Mouse (Mus musculus): ENCODE data around the gene Desi1. TPM values are rescaled to one million over a fixed set of nuclear protein-coding genes. Genes with fewer than 3 reads are reported as not detected.

Desi1 gene
- total and polyA plus RNA-seq, 3 experiments = 10.0 to 47.3 (median 10.9) TPM

DNA sequence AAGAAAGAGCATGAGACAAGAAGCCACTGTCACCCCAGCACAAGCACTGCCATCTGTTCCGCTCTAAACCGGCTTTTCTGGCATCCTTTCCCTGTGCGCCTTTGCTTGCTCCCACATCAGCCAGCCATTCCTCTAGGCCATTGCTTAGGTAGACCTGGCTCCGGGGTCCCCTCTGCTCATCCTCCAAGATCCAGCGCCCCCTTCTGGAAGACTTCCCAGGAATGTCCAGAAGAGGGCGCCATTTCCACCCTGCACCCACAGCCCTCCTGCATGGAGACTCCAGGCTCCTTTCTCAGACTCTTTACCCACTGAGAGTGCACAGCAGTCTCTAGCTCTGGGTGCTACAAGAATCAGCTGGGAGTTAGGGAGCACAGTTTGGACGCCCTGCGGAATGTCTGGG, 77.2 kb downstream of the Desi1 start:
- dilution Hi-C loops (cut with MboI; ENCODE audit: extremely low pct_ligation_motif_present, extremely low pct_unique_long_range_greater_than_20kb, low sequenced_read_pairs) (no loop called here), in situ Hi-C loops (cut with MboI; ENCODE audit: low pct_ligation_motif_present, low pct_unique_long_range_greater_than_20kb, low sequenced_read_pairs) (no loop called here)
- peaks cover 18% of the 10 kb centered on the region for H3K79me2 ChIP-seq (replicated peaks; ENCODE audit: control insufficient read depth, extremely low read depth, insufficient read depth, poor library complexity, severe bottlenecking)
- no peak overlapping the region for H3K9ac ChIP-seq (ENCODE audit: insufficient read depth, low read depth)
- H3K36me3 ChIP-seq (replicated peaks in 1 of 2; ENCODE audit: control insufficient read depth in 1 of 2, insufficient read depth in 1 of 2, low read length in 1 of 2) = peaks cover 51 to 72% of the 10 kb centered on the region in 2 experiments
- H3K9me3 ChIP-seq (replicated peaks; ENCODE audit: low read length) = no peaks in the 10 kb centered on the region
- H3K4me2 ChIP-seq (ENCODE audit: insufficient read depth, low read depth, poor library complexity, severe bottlenecking) = no peak overlapping the region
- peak; percentile 57 for DNase-seq (ENCODE audit: extremely low read depth)
- H3K27ac ChIP-seq (ENCODE audit: insufficient read depth, low read depth) = no peak overlapping the region
- H3K27me3 ChIP-seq (replicated peaks) = no peaks in the 10 kb centered on the region
- no peak overlapping the region for H3K4me3 ChIP-seq (replicated peaks in 1 of 3; ENCODE audit: low read depth in 2 of 3, low read length in 2 of 3, poor library complexity in 1 of 3)
- peaks cover 0 to 20% of the 10 kb centered on the region in 2 experiments; a peak in 2 of 4 replicates for H3K4me1 ChIP-seq (ENCODE audit: control insufficient read depth in 1 of 2, insufficient read depth in 2 of 2)
- TF ChIP-seq CTCF (conservative IDR thresholded peaks at IDR 0.05 in 1 of 2, IDR thresholded peaks at IDR 0.05 in 1 of 2; ENCODE audit: low read depth in 2 of 2, low read length in 2 of 2) (peak; percentile 69 to 100), TBP (conservative IDR thresholded peaks at IDR 0.05; ENCODE audit: low read depth, low read length) (no peak), RAD21 (IDR thresholded peaks at IDR 0.05; ENCODE audit: low read depth, low read length) (peak; percentile 52), ZNF384 (IDR thresholded peaks at IDR 0.05; ENCODE audit: low read depth, low read length) (no peak), CHD2 (IDR thresholded peaks at IDR 0.05; ENCODE audit: low read length) (no peak), ELF1 (IDR thresholded peaks at IDR 0.05; ENCODE audit: low read depth, low read length) (no peak), SMC3 (IDR thresholded peaks at IDR 0.05; ENCODE audit: low read depth, low read length) (peak; percentile 83), ETS1 (conservative IDR thresholded peaks at IDR 0.05; ENCODE audit: low read depth, low read length) (no peak)

- Histone ChIP-seq H3K4me1 (ENCODE audit: control insufficient read depth in 1 of 2, insufficient read depth in 2 of 2) (peaks cover 0 to 18% of the 10 kb centered on the region in 2 experiments; a peak in 2 of 4 replicates), H3K9ac (ENCODE audit: insufficient read depth, low read depth) (no peak overlapping the region), H3K9me3 (replicated peaks; ENCODE audit: low read length) (no peaks in the 10 kb centered on the region), H3K27ac (ENCODE audit: insufficient read depth, low read depth) (no peak overlapping the region), H3K79me2 (replicated peaks; ENCODE audit: control insufficient read depth, extremely low read depth, insufficient read depth, poor library complexity, severe bottlenecking) (peaks cover 18% of the 10 kb centered on the region), H3K4me3 (replicated peaks in 1 of 3; ENCODE audit: low read depth in 2 of 3, low read length in 2 of 3, poor library complexity in 1 of 3) (no peak overlapping the region), H3K27me3 (replicated peaks) (no peaks in the 10 kb centered on the region), H3K36me3 (replicated peaks in 1 of 2; ENCODE audit: control insufficient read depth in 1 of 2, insufficient read depth in 1 of 2, low read length in 1 of 2) (peaks cover 61 to 82% of the 10 kb centered on the region in 2 experiments), H3K4me2 (ENCODE audit: insufficient read depth, low read depth, poor library complexity, severe bottlenecking) (no peak overlapping the region)
- TF ChIP-seq TCF12 (IDR thresholded peaks at IDR 0.05; ENCODE audit: low read depth, low read length) = no peak
- DNase-seq (ENCODE audit: extremely low read depth) = no peak
- in situ Hi-C loops (cut with MboI; ENCODE audit: low pct_ligation_motif_present, low pct_unique_long_range_greater_than_20kb, low sequenced_read_pairs) = no loop called here
- dilution Hi-C loops (cut with MboI; ENCODE audit: extremely low pct_ligation_motif_present, extremely low pct_unique_long_range_greater_than_20kb, low sequenced_read_pairs) = no loop called here
Observed at GRCm38 (mm10) chr15:81955414-81955813, 78.2 kb downstream of the Desi1 start.

DNA sequence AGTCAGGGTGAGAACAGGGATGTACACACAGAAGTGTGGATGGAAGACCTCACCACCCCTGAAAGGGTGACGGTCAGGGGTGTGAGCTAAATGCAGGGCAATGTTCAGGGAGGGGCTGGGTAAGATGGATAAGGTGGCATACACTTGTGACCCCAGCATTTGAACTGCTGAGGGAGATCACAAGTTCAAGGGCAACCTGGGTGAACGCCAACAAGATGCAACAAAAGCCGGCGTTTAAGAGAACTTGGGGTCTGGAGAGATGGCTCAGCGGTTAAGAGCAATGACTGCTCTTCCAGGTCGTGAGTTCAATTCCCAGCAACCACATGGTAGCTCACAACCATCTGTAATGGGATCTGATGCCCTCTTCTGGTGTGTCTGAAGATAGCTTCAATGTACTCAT, 78.9 kb downstream of the Desi1 start:
- no peak for TF ChIP-seq ZC3H11A (IDR thresholded peaks at IDR 0.05; ENCODE audit: low read depth, low read length)
- 0 out of 4 replicates have a peak, but pooled peaks of 1 of the 2 experiments have one; percentile 2 for TF ChIP-seq CTCF (conservative IDR thresholded peaks at IDR 0.05 in 1 of 2, IDR thresholded peaks at IDR 0.05 in 1 of 2; ENCODE audit: low read depth in 2 of 2, low read length in 2 of 2)
- peaks cover 0 to 19% of the 10 kb centered on the region in 2 experiments; a peak in 2 of 4 replicates for H3K4me1 ChIP-seq (ENCODE audit: control insufficient read depth in 1 of 2, insufficient read depth in 2 of 2)
- H3K9me3 ChIP-seq (replicated peaks; ENCODE audit: low read length) = no peaks in the 10 kb centered on the region
- no peak overlapping the region for H3K9ac ChIP-seq (ENCODE audit: insufficient read depth, low read depth)
- dilution Hi-C loops (cut with MboI; ENCODE audit: extremely low pct_ligation_motif_present, extremely low pct_unique_long_range_greater_than_20kb, low sequenced_read_pairs) = no loop called here
- H3K27ac ChIP-seq (ENCODE audit: insufficient read depth, low read depth) = no peak overlapping the region
- no peak overlapping the region for H3K4me3 ChIP-seq (replicated peaks in 1 of 3; ENCODE audit: low read depth in 2 of 3, low read length in 2 of 3, poor library complexity in 1 of 3)
- in situ Hi-C loops (cut with MboI; ENCODE audit: low pct_ligation_motif_present, low pct_unique_long_range_greater_than_20kb, low sequenced_read_pairs) = loop anchor here (5.0 kb wide), 1 partner anchor 43 kb away; no protein-coding TSS in a partner anchor
- no peak overlapping the region for H3K4me2 ChIP-seq (ENCODE audit: insufficient read depth, low read depth, poor library complexity, severe bottlenecking)
- peaks cover 18% of the 10 kb centered on the region for H3K79me2 ChIP-seq (replicated peaks; ENCODE audit: control insufficient read depth, extremely low read depth, insufficient read depth, poor library complexity, severe bottlenecking)
- H3K27me3 ChIP-seq (replicated peaks) = no peaks in the 10 kb centered on the region
- DNase-seq (ENCODE audit: extremely low read depth) = no peak
- peaks cover 65 to 89% of the 10 kb centered on the region in 2 experiments for H3K36me3 ChIP-seq (replicated peaks in 1 of 2; ENCODE audit: control insufficient read depth in 1 of 2, insufficient read depth in 1 of 2, low read length in 1 of 2)

Measured in CH12.LX (cell line).